Mouse (Mus musculus) liver, adult 10 weeks (tissue): ENCODE results near the gene 1700013G24Rik. TPM values are rescaled to one million over a fixed set of nuclear protein-coding genes. Genes with fewer than 3 reads are reported as not detected.

ENCODE experiments used
- polyA plus RNA-seq: library from polyadenylated mRNA; stranded (reverse); fragments of 350-450 nt; fragmentation: Illumina TruSeq; extraction: RNeasy Lipid Tissue Mini Kit (QIAGEN cat#74804); gene quantifications from one replicate; pipeline ENCODE4 v1.2.3, GENCODE M21; 2014; ENCODE audit warnings: low read depth, low replicate concordance

The 1700013G24Rik gene
- not detected for polyA plus RNA-seq

DNA sequence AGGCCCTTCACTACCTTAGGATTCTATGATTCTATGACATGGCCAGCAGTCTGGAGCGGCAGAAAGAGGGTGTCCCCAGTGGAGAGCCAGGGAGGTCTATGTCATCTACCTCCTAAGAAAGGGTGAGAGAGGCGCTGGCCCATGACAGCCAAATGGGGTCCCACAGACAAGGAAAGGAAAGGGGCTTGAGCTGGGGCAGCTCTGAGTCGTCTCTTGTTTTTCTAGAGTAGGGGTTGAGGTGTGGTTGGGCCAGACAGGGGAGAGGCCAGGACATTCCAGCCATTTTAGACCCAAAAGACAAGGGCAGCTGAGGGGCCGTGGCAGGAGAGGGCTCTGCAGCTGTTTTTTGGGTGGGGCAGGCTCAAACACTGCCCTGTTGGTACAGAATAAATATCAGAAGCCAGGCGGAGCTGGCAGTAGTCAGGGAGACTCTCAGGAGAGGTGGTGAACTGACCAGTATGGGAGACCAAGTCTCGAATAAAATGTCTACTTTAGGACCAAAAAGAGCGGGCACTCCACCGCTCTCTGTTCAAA lies at the start of gene 1700013G24Rik:
1700013G24Rik (plus strand) TSS at position 51 of the 534 bp plus-strand sequence.

DNA sequence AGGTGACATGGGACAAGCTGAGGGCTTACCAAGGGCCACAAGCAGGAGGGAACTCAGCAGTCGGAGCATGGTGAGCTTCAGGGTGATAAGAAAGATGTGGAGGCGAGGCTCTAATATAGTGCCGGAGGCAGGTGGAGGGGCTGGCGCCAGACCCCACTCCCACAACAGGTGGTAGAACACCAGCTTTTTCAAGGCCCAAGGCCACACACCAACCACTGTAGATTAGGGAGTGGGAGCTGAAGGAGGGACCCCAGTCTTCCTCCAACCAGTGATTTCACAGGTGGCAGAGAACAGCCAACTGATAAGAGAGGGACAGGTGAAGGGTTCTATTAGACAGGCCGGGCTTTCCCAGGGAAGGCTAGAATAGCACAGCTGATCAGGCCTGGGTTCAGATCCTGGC lies 43.4 kb upstream of the 1700013G24Rik start, which contains the start of gene Cela3a:
Cela3a (minus strand) TSS at position 101 of the 400 bp plus-strand sequence.

DNA sequence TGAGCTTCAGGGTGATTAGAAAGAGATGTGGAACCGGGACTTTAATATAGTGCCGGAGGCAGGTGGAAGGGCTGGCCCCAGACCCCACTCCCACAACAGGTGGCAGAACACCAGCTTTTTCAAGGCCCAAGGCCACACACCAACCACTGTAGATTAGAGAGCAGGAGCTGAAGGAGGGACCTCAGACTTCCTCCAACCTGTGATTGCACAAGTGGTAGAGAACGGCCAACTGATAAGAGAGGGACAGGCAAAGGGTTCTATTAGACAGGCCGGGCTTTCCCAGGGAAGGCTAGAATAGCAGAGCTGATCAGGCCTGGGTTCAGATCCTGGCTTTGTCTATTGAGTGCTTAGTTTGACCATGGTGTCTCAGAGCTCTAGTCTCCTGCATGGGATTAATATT lies 22.6 kb upstream of the 1700013G24Rik start, which contains the start of gene Cela3b:
Cela3b (minus strand) TSS at position 39 of the 400 bp plus-strand sequence.

GRCm38 (mm10) chr4:137468260-137469080 lies 15.4 kb downstream of the 1700013G24Rik start, which contains the start of gene Hspg2:
Gene Hspg2 (plus strand): TSS chr4:137468769.

Other genes with a start within 250 kb of the 1700013G24Rik start
- 0.08 TPM for gene Wnt4, start 175.8 kb upstream of the 1700013G24Rik start, polyA plus RNA-seq
- 320 TPM for gene Cdc42, start 95.6 kb upstream of the 1700013G24Rik start, polyA plus RNA-seq
- gene Cela3a, start 43.5 kb upstream of the 1700013G24Rik start, polyA plus RNA-seq, result not detected
- not detected for gene Cela3b, start 22.7 kb upstream of the 1700013G24Rik start, polyA plus RNA-seq
- 0.19 TPM for gene Hspg2, start 15.5 kb downstream of the 1700013G24Rik start, polyA plus RNA-seq
- not detected for gene Ldlrad2, start 121.3 kb downstream of the 1700013G24Rik start, polyA plus RNA-seq
- gene Usp48, start 140.5 kb downstream of the 1700013G24Rik start, polyA plus RNA-seq, result 35.9 TPM
- gene Rap1gap, start 211.4 kb downstream of the 1700013G24Rik start, polyA plus RNA-seq, result not detected